Mouse (Mus musculus) heart, postnatal 25 days (tissue): ENCODE data around the gene Clstn1. TPM values are rescaled to one million over a fixed set of nuclear protein-coding genes. Genes with fewer than 3 reads are reported as not detected.

Experiments used
- DNase-seq: peaks from one replicate; pipeline ENCODE4 v3.0.0; 2022; ENCODE audit warnings: low spot score
- intact Hi-C: fragments of 180-260 bp; cut with DNase I; formaldehyde crosslinking; loops from one replicate; pipeline ENCODE4 v1.15.1; 2025
- total RNA-seq, 2 experiments: library from RNA; stranded (reverse); gene quantifications; 2 replicates each; pipeline ENCODE4 v1.2.3; 2021

Clstn1 gene
- 10 to 100 TPM; 80.7 to 84.0 TPM for total RNA-seq

- no peak for DNase-seq
- intact Hi-C loops, result loop anchor here (5.0 kb wide), 1 partner anchor 34 kb away; no protein-coding TSS in a partner anchor
Measured at GRCm38 (mm10) chr4:149586044-149586782, at the start of gene Clstn1. Clstn1 (plus strand) TSS chr4:149586468.

DNA sequence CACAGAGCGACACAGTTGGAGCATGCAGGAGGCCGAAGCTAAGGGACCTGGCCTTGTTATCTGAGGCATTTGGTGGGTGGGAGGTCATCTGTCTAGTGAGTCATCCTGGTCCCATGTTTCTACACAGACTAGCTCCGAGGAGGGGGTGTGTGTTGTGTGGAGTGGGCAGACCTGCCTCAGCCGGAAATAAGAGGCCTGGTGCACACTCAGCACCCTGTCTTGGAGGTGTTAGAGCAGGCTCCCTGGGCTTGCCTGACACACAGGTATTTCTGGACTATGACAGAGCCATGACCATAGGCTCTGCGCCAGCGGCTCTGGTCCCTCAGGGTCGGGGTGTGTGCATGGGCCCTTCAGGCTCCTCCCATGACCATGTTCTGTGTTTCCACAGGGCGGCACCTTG lies 46.8 kb upstream of the Clstn1 start:
- no peak for DNase-seq
- intact Hi-C loops, result no loop called here

DNA sequence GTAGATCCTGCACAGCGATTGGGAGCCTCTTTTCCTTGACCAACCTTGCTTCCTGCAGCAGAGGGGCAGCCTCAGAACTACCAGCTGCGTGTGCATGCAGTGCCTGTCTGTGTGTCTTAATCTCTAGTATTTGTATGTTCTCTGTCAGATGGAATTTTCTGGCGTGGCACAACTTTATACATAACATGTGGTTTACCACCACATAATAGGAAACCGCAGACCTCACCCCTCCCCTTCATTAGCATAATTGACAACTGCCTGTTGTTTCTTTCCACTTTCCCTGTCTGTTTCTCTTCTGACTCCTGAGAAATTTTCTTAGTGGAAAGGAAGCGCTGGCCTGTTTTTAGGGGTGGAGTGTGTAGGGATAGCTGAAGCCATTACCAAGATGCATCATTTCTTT lies 44.3 kb upstream of the Clstn1 start:
- no peak for DNase-seq
- intact Hi-C loops, result loop anchor here (2.0 kb wide), 3 partner anchors 57 to 167 kb away; partner anchors contain the start of genes Lzic and Nmnat1

DNA sequence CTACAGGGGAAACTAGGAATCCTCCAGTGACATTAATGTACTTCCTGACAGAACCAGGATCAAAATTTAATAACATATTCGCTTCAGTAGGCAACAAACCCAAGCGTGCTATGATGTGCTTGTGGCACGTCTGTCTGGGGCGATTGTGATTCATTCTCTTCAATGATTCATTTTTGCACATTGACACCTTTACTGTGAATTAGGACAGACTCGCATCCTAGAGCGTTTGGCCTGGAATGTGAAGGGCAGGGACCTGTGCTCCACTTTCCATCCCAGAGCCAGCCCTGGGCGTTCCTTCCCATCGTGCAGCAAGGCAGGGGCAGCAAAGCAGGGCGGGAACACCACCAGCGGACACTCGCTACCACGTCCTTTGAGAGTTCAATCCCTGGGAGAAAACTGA lies 43.8 kb upstream of the Clstn1 start:
- intact Hi-C loops, result loop anchor here (2.0 kb wide), 3 partner anchors 58 to 168 kb away; partner anchors contain the start of genes Lzic and Nmnat1
- DNase-seq, result no peak

DNA sequence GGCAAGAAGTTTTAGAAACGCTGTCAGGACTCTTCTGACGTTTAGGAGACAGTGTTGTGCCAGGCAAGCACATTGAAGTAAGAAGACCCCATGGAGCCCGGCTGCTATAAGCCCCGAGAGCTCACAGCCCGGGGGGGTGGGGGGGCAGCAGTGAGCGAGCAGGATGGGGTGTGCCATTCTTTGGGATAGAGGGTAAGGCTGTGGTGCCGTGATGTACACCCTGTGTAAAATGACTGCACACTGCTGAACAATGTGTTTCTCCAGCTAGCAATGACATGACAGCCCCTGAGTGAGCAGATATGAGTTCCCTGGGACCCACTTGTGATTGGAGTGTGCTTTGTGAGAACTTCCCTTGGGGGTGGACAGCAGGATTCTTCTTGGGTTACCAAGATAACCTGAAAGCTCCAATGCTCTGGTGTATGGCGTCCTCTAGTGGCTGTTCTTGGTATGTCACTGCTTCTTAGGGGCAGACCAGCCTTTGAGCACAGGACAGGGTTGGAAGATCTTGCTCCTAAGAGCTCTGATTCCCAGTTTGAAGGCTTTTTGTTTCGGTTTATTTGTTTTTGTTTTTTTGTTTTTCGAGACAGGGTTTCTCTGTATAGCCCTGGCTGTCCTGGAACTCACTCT lies 43.2 kb upstream of the Clstn1 start:
- peak; percentile 40 for DNase-seq

DNA sequence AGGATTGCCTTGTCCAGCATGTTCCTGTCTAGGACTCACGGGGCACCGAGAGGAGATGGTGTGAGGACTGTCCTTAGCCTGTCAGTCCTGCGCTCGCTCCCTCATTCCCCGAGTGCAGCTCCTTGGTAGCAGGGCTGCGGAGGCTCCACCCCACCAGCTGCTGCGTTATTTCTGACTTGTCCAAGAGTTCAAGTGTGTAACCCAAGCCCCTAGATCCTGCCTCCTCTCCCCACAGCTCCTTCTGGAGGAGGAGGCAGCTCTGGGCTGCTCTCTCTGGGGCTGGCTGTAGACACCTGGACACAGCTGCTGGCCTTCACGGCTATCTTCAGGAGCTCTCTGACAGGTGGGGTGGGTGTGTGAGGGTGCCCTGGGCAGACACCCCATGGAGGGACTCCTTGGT lies 41.4 kb upstream of the Clstn1 start:
- intact Hi-C loops, result loop anchor here (5.0 kb wide), 1 partner anchor 167 kb away; no protein-coding TSS in a partner anchor
- DNase-seq, result no peak

More for the DNA sequence above, 43.2 kb upstream of the Clstn1 start:
- intact Hi-C loops, result loop anchor here (1.0 to 2.0 kb wide), 4 partner anchors 41 to 168 kb away; partner anchors contain the start of genes Lzic and Nmnat1

DNA sequence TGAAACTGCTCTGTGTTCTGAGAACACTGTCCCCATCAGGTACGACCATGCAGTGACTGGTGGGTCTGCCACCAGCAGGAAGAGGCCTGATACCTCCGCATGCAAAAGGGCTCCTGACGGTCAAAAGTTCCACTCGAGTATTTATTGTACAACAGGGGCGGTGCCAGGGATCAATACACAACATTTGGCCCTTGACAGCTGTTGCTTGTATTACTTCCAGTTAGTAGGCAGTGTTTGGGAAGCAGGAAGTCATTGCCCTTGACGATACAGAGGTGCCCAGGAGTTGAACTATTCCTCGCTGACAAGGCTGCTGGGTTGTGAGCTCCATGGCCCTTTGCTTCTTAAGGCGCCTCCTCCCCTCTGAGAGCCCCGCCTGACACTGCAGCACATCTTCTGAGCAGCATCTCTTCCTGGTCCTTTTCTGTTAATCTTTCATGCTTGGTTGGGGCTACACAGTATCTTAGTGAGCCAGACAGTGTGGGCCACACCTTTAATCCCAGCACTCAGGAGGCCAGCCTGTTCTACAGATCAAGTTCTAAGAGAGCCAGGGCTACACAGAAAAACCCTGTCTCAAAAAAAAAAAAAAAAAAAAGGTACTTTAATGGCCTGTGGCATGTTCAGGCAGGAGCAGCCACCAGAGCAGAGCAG lies 39.3 kb upstream of the Clstn1 start:
- intact Hi-C loops, result loop anchor here (5.0 kb wide), 1 partner anchor 165 kb away; no protein-coding TSS in a partner anchor
- DNase-seq, result no peak

DNA sequence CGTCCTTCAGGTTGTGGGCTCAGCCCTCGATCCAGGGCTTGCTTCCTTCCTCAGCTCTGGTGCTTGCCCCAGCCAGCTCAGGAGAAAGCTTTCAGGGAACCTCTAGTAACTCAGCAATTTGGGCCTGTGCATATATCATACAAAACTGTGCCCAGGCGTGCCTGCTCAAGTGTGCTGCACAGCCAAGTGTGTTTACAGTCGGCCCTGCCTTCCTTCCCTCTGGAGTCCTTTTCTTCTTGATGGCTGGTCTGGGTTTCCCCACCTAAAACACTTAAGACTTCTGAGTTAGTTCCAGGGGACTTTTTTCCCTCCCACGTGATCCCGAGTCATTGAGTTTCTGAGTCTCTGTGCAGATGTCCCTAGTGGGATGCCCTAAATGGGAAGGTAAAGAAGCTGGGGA lies 38.7 kb upstream of the Clstn1 start:
- intact Hi-C loops, result loop anchor here (5.0 kb wide), 1 partner anchor 165 kb away; no protein-coding TSS in a partner anchor
- no peak for DNase-seq

GRCm38 (mm10) chr4:149549221-149549925 lies 36.9 kb upstream of the Clstn1 start:
- intact Hi-C loops, result loop anchor here (1.0 to 5.0 kb wide), 2 partner anchors 62 to 163 kb away; no protein-coding TSS in a partner anchor
- peak; percentile 56 for DNase-seq

GRCm38 (mm10) chr4:149550866-149551265 lies 35.4 kb upstream of the Clstn1 start:
- DNase-seq, result no peak
- intact Hi-C loops, result loop anchor here (5.0 kb wide), 1 partner anchor 36 kb away; the partner anchor contains the start of gene Clstn1

DNA sequence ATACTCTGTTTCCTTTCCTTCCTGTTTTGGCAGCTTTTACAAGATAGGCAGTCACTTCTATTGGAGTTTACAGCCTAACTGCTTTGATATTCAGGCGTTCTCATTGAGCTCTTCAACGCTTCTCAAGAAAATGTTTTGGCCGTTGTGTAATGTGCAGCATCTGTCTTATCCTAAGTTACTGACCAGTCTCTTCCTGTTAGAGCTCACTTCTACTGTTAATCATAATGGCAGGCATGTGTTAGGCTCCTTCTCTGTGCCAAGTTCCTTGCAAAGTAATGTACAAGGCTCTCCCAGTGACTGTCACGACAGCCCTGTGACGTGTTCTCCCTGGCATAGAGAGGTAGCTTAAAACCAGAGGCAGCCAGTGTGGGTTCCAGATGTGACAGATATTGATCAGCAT lies 34.6 kb upstream of the Clstn1 start:
- no peak for DNase-seq
- intact Hi-C loops, result loop anchor here (5.0 kb wide), 1 partner anchor 36 kb away; the partner anchor contains the start of gene Clstn1

DNA sequence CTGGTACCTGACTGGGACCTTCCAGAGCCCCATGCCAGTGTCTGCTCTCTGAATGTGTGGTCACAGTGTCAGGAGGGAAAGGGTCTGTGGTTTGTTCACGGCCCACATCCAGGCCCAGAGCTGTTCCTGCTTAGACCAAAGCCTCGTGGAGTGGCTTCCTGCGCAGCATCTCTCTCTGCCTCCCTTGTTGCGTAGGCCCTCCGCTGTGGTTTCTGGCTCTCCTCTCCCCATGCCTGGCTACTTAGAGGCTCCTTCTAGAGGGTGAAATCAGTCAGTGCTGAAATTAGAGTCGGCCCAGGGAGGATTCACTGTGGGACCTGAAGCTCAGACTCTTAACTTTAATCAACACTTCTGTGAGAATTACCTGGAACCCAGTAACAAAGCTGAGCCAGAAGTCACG lies 32.4 kb upstream of the Clstn1 start:
- intact Hi-C loops, result loop anchor here (5.0 kb wide), 1 partner anchor 33 kb away; the partner anchor contains the start of gene Clstn1
- no peak for DNase-seq

DNA sequence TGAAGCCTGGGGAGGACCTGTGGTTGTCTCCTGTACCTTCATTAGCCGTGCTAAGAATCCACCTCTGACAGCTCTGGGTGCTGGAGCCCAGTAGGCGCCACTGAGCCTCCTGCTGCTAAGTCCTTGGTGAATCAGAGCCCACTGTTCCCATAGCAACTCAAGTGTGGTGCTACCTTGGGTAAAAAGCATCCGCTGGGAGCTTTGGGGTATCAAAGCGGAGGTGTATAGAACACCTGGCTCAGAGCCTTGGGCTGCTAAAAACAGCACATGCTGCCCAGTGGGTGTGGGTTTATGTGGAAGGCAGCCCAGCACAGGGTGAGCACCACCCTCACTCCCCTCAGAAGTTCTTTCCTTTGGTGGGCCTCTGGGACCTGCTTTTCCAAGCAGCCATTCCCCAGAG lies 30.2 kb upstream of the Clstn1 start:
- intact Hi-C loops, result no loop called here
- DNase-seq, result no peak

- intact Hi-C loops, result no loop called here
- DNase-seq, result no peak
Measured at GRCm38 (mm10) chr4:149557905-149558304, 28.4 kb upstream of the Clstn1 start.

GRCm38 (mm10) chr4:149558389-149558788 lies 27.9 kb upstream of the Clstn1 start:
- no peak for DNase-seq
- intact Hi-C loops, result no loop called here

DNA sequence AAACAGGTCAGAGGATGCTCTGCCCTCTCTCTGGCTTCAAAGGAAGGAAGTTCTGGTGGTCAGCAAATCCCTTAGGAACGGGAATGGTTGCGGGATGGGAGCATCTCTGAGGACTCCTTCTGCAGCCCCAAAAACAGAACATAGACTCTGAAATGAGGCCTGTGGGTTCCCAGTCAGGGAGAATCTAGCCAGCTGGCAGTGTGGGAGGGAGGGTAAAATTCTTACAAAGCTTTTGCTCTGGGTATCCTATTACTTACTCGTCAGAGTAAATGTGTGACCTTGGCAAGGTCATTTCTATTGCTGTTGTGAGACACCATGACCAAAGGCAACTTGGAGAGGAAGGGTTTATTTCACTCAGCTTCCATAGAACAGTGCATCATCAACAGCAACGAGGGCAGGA lies 24.9 kb upstream of the Clstn1 start:
- intact Hi-C loops, result no loop called here
- no peak for DNase-seq

DNA sequence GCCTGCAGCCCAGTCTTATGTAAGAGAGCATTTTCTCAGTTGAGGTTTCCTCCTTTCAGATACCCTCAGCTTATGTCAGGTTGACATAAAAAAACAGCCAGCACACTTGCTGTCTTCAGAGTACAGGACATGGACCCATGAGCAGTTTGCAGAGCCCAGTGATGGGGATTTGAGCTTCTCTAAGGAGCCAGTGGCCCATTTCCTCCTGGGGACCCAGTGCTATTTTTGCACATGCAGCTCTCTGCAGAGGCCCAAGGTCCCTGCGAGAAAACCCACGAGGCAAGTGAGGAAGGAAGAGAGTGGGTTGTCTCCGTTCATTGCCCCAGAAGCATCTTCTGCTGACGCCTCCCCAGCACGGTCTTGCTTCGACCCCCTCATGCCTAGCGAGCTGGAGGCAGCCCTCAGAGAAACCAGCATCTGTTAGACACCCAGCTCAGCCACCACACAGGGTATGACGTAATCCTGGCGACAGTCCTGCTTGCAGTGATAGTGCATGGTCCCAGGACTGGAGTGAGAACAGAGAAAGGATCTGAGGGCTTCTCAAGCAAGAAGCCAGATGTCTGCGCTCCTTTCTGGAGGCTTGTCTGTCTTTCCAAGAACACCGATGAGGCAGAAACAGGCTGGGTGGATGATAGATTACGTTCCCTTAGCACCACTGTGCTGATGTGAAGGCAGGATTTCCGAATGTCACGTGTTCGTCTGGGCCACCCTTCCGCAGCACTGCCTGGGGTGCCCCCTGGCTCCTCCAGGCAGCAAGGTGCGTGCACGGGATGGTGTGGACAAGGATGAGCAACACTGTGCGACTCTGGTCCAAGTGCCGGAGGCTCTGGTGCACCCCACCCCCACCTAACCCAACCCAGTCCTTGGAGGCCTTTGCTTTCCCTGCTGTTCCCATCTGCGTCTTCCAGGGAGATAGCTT lies 24.0 kb upstream of the Clstn1 start:
- intact Hi-C loops, result no loop called here
- DNase-seq, result peak; percentile 55

DNA sequence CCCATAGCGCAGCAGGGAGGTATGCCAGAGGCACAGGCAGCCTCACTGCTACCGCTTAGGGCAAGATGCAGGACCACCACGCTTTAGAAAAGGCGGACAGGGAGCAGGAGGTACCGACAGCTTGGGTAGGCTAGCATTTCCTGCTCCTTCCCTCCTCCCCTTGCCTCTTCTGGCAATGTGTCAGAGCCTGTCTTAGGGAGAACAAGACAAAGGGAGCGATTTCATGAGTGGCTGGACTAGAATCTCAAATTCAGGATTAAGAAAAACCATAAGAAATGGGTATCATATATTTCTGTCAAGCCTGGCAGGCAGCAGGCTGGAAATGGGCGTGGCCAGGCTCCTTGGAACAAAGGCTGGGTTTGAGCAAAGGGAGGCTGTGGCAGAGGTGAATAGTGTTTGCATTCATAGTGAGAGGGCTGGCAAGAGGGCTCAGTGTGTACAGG lies 23.3 kb upstream of the Clstn1 start:
- DNase-seq, result no peak

DNA sequence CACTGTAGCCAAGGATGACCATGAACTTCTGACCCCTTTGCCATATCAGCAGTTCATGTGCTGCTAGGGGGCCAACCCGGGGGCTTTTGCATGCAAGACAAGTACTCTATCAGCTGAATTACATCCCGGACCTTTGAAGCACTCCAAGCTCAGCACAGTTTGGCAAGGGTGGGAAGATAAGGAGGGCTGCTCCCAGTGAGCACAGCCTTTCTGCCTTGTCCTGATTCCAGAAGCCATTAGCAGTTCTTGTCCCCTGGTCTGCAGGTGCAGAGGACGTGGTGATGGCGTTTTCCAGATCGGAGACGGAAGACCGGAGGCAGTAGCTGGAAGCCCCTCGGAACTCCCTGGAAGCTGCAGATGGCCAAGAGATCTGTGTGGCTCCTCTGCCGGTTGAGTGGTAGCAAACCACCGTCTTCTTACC lies 22.3 kb upstream of the Clstn1 start:
- no peak for DNase-seq
- intact Hi-C loops, result no loop called here

More for the DNA sequence above, 23.3 kb upstream of the Clstn1 start:
- intact Hi-C loops, result no loop called here
